Mouse (Mus musculus): ENCODE measurements around the gene 1700016D06Rik. TPM values are rescaled to one million over a fixed set of nuclear protein-coding genes. Genes with fewer than 3 reads are reported as not detected.

1700016D06Rik gene
- polyA plus RNA-seq, 2 experiments = not detected

- Histone ChIP-seq H3K4me2 (ENCODE audit: low read depth) (no peak overlapping the region), H3K27ac (no peak overlapping the region), H3K4me1 (replicated peaks; ENCODE audit: control insufficient read depth in 2 of 2, insufficient read depth in 2 of 2, low read length in 1 of 2) (peaks cover 0 to 14% of the 10 kb centered on the region in 2 experiments; a peak in 2 of 4 replicates), H3K36me3 (replicated peaks; ENCODE audit: control insufficient read depth, insufficient read depth, low read depth) (no peaks in the 10 kb centered on the region), H3K9ac (replicated peaks) (no peak overlapping the region), H3K9me3 (ENCODE audit: control insufficient read depth, low read length) (no peaks in the 10 kb centered on the region), H3K4me3 (ENCODE audit: insufficient read depth in 1 of 2, low read depth in 2 of 2, low read length in 2 of 2) (no peak overlapping the region), H3K27me3 (ENCODE audit: control insufficient read depth, insufficient read depth, low read length) (no peaks in the 10 kb centered on the region)
- no peak for DNase-seq (ENCODE audit: low read depth in 3 of 3, low spot score in 3 of 3)
- no peak for TF ChIP-seq EP300 (IDR thresholded peaks at IDR 0.05; ENCODE audit: low read depth)
- TF ChIP-seq CTCF (IDR thresholded peaks at IDR 0.05; ENCODE audit: low read depth) = no peak
- ATAC-seq (ENCODE audit: insufficient read depth) = no peak
- WGBS (ENCODE audit: insufficient replicate concordance) = 48% methylated on average over 3 of the region's 3 CpGs
These were observed 8.7 kb upstream of the 1700016D06Rik start for GRCm38 (mm10) chr8:11709542-11709941.

- WGBS (ENCODE audit: insufficient replicate concordance) = 38% methylated on average over 2 of the region's 2 CpGs
- H3K36me3 ChIP-seq (replicated peaks; ENCODE audit: control insufficient read depth, insufficient read depth, low read depth) = no peaks in the 10 kb centered on the region
- H3K4me3 ChIP-seq (ENCODE audit: insufficient read depth in 1 of 2, low read depth in 2 of 2, low read length in 2 of 2) = no peak overlapping the region
- no peak overlapping the region for H3K27ac ChIP-seq
- no peak overlapping the region for H3K9ac ChIP-seq (replicated peaks)
- DNase-seq (ENCODE audit: low read depth in 3 of 3, low spot score in 3 of 3) = no peak
- no peak overlapping the region for H3K4me2 ChIP-seq (ENCODE audit: low read depth)
- H3K4me1 ChIP-seq (replicated peaks; ENCODE audit: control insufficient read depth in 2 of 2, insufficient read depth in 2 of 2, low read length in 1 of 2) = peaks cover 0 to 14% of the 10 kb centered on the region in 2 experiments; a peak in 2 of 4 replicates
- no peaks in the 10 kb centered on the region for H3K27me3 ChIP-seq (ENCODE audit: control insufficient read depth, insufficient read depth, low read length)
- ATAC-seq (ENCODE audit: insufficient read depth) = no peak
- no peaks in the 10 kb centered on the region for H3K9me3 ChIP-seq (ENCODE audit: control insufficient read depth, low read length)
- TF ChIP-seq EP300 (IDR thresholded peaks at IDR 0.05; ENCODE audit: low read depth) = no peak
These were observed 8.0 kb upstream of the 1700016D06Rik start for GRCm38 (mm10) chr8:11708815-11709214.

DNA sequence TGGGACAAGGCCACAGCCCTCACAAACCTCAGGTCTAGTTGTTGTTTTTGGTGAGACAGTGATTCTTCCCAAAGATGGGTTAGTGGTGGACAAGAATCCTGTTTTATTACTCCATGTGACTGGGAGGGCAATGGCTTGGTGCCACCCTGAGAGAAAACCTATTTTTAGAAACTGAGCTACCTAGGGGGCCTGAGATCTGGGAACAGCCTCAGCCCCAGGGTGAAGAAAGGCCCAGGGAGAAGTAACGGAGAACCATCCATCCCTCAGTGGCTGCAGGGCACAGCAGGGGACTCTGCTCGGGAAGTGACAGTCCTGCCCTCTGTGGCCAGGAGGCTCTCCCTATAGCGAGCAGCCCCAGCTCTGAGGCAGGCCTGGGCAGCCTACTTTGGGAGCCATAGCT is 6.8 kb upstream of the 1700016D06Rik start:
- Histone ChIP-seq H3K36me3 (replicated peaks; ENCODE audit: control insufficient read depth, insufficient read depth, low read depth) (no peaks in the 10 kb centered on the region), H3K27ac (no peak overlapping the region), H3K9ac (replicated peaks) (no peak overlapping the region), H3K4me1 (replicated peaks; ENCODE audit: control insufficient read depth in 2 of 2, insufficient read depth in 2 of 2, low read length in 1 of 2) (peaks cover 0 to 14% of the 10 kb centered on the region in 2 experiments; a peak in 2 of 4 replicates), H3K27me3 (ENCODE audit: control insufficient read depth, insufficient read depth, low read length) (no peaks in the 10 kb centered on the region), H3K9me3 (ENCODE audit: control insufficient read depth, low read length) (no peaks in the 10 kb centered on the region), H3K4me2 (ENCODE audit: low read depth) (no peak overlapping the region), H3K4me3 (ENCODE audit: insufficient read depth in 1 of 2, low read depth in 2 of 2, low read length in 2 of 2) (no peak overlapping the region)
- 27% methylated on average over 3 of the region's 3 CpGs for WGBS (ENCODE audit: insufficient replicate concordance)
- TF ChIP-seq CTCF (IDR thresholded peaks at IDR 0.05; ENCODE audit: low read depth) = no peak
- no peak for TF ChIP-seq EP300 (IDR thresholded peaks at IDR 0.05; ENCODE audit: low read depth)
- DNase-seq (ENCODE audit: low read depth in 3 of 3, low spot score in 3 of 3) (no peak), ATAC-seq (ENCODE audit: insufficient read depth) (no peak)

GRCm38 (mm10) chr8:11705818-11706217 is 5.0 kb upstream of the 1700016D06Rik start:
- DNase-seq (ENCODE audit: low read depth in 3 of 3, low spot score in 3 of 3) = no peak
- 72% methylated on average over 12 of the region's 12 CpGs for WGBS (ENCODE audit: insufficient replicate concordance)
- Histone ChIP-seq H3K27ac (no peak overlapping the region), H3K4me1 (replicated peaks; ENCODE audit: control insufficient read depth in 2 of 2, insufficient read depth in 2 of 2, low read length in 1 of 2) (peaks cover 0 to 9% of the 10 kb centered on the region in 2 experiments; a peak in 2 of 4 replicates), H3K27me3 (ENCODE audit: control insufficient read depth, insufficient read depth, low read length) (no peaks in the 10 kb centered on the region), H3K9ac (replicated peaks) (no peak overlapping the region), H3K4me3 (ENCODE audit: insufficient read depth in 1 of 2, low read depth in 2 of 2, low read length in 2 of 2) (no peak overlapping the region), H3K4me2 (ENCODE audit: low read depth) (no peak overlapping the region), H3K36me3 (replicated peaks; ENCODE audit: control insufficient read depth, insufficient read depth, low read depth) (no peaks in the 10 kb centered on the region), H3K9me3 (ENCODE audit: control insufficient read depth, low read length) (no peaks in the 10 kb centered on the region)
- TF ChIP-seq EP300 (IDR thresholded peaks at IDR 0.05; ENCODE audit: low read depth) = no peak
- TF ChIP-seq CTCF (IDR thresholded peaks at IDR 0.05; ENCODE audit: low read depth) = no peak
- no peak for ATAC-seq (ENCODE audit: insufficient read depth)

GRCm38 (mm10) chr8:11704716-11705420 is 4.0 kb upstream of the 1700016D06Rik start:
- TF ChIP-seq EP300 (IDR thresholded peaks at IDR 0.05; ENCODE audit: low read depth) (no peak), CTCF (IDR thresholded peaks at IDR 0.05; ENCODE audit: low read depth) (no peak)

More at GRCm38 (mm10) chr8:11704716-11705420, 4.0 kb upstream of the 1700016D06Rik start:
- Histone ChIP-seq H3K4me1 (replicated peaks; ENCODE audit: control insufficient read depth in 2 of 2, insufficient read depth in 2 of 2, low read length in 1 of 2) (peaks cover 0 to 8% of the 10 kb centered on the region in 2 experiments; a peak in 2 of 4 replicates), H3K9ac (replicated peaks) (no peak overlapping the region), H3K27me3 (ENCODE audit: control insufficient read depth, insufficient read depth, low read length) (no peaks in the 10 kb centered on the region), H3K9me3 (ENCODE audit: control insufficient read depth, low read length) (no peaks in the 10 kb centered on the region), H3K4me2 (ENCODE audit: low read depth) (no peak overlapping the region), H3K36me3 (replicated peaks; ENCODE audit: control insufficient read depth, insufficient read depth, low read depth) (no peaks in the 10 kb centered on the region), H3K27ac (no peak overlapping the region), H3K4me3 (ENCODE audit: insufficient read depth in 1 of 2, low read depth in 2 of 2, low read length in 2 of 2) (no peak overlapping the region)
- ATAC-seq (ENCODE audit: insufficient read depth) (no peak), DNase-seq (ENCODE audit: low read depth in 3 of 3, low spot score in 3 of 3) (no peak)
- WGBS (ENCODE audit: insufficient replicate concordance) = 43% methylated on average over 6 of the region's 6 CpGs
